Mouse (Mus musculus) small intestine, adult 2 months (tissue): ENCODE results near the gene Serpinh1.

ENCODE experiments used
- CTCF ChIP-seq: fragments of 200-500 bp; IDR thresholded peaks from 2 replicates; pipeline ENCODE4 v1.5.1; 2012; ENCODE audit warnings: low read depth, mild to moderate bottlenecking, control low read depth, inconsistent platforms, low read length, moderate library complexity, mixed read lengths; ENCODE audit not compliant: insufficient replicate concordance, insufficient read length; ENCODE audit errors: extremely low read depth
- POLR2A ChIP-seq: fragments of 200-500 bp; IDR thresholded peaks from 2 replicates; pipeline ENCODE4 v1.6.1; 2012; ENCODE audit warnings: low read depth, mild to moderate bottlenecking, control low read depth, inconsistent platforms, low read length, moderate library complexity

- TF ChIP-seq POLR2A: no peak
- TF ChIP-seq CTCF: no peak
These were observed 44.1 kb upstream of the Serpinh1 start for GRCm38 (mm10) chr7:99396994-99397659.
